Mouse (Mus musculus) embryonic facial prominence, embryonic 14.5 days (tissue): ENCODE data around the gene Grik5. TPM values are rescaled to one million over a fixed set of nuclear protein-coding genes. Genes with fewer than 3 reads are reported as not detected.

ENCODE experiments used
- ATAC-seq: fragments of 200-750 bp; cut with Nextera tagmentation; 2 replicates; pipeline ENCODE4 v1.8.0; 2017; ENCODE audit warnings: low read depth, moderate number of reproducible peaks, moderate TSS enrichment
- DNase-seq: peaks from one replicate; pipeline ENCODE4 v3.0.0-alpha.2; 2015; ENCODE audit warnings: low spot score
- H3K27ac ChIP-seq: fragments of 300-500 bp; sonication (generic); replicated peaks from 2 replicates; pipeline ENCODE4 v1.5.1; 2014; ENCODE audit warnings: low read depth, mild to moderate bottlenecking, low read length, moderate library complexity
- H3K27me3 ChIP-seq: fragments of 300-500 bp; sonication (generic); replicated peaks from 2 replicates; pipeline ENCODE4 v1.6.1; 2014; ENCODE audit warnings: low read length; ENCODE audit not compliant: control insufficient read depth, insufficient read depth
- H3K36me3 ChIP-seq: fragments of 300-500 bp; sonication (generic); 2 replicates; pipeline ENCODE4 v1.6.1; 2014; ENCODE audit warnings: low read length, mixed read lengths; ENCODE audit not compliant: control insufficient read depth, insufficient read depth
- H3K4me1 ChIP-seq: fragments of 300-500 bp; sonication (generic); 2 replicates; pipeline ENCODE4 v1.6.1; 2014; ENCODE audit warnings: antibody characterized with exemption, low read length; ENCODE audit not compliant: control insufficient read depth, insufficient read depth
- H3K4me2 ChIP-seq: fragments of 300-500 bp; sonication (generic); 2 replicates; pipeline ENCODE4 v1.6.1; 2014; ENCODE audit warnings: low read depth, mild to moderate bottlenecking, low read length, moderate library complexity, mixed read lengths
- H3K4me3 ChIP-seq: fragments of 300-500 bp; sonication (generic); 2 replicates; pipeline ENCODE4 v1.5.1; 2014; ENCODE audit warnings: low read depth, mild to moderate bottlenecking, low read length
- H3K9ac ChIP-seq: fragments of 300-500 bp; sonication (generic); 2 replicates; pipeline ENCODE4 v1.6.1; 2014; ENCODE audit warnings: low read depth, mild to moderate bottlenecking, low read length, moderate library complexity, mixed read lengths
- H3K9me3 ChIP-seq: fragments of 300-500 bp; sonication (generic); 2 replicates; pipeline ENCODE4 v1.6.1; 2016; ENCODE audit warnings: low read length; ENCODE audit not compliant: control insufficient read depth
- WGBS: fragments of 180-500 bp; shearing (Covaris S2); extraction: QIAGEN DNeasy Blood & Tissue Kit; methylation state at CpG from one replicate; pipeline ENCODE4 v1.1.7; 2014; 5-methylcytosine and 5-hydroxymethylcytosine counted together
- polyA plus RNA-seq: library from polyadenylated mRNA; unstranded; fragments of >200 nt; fragmentation: Nextera tagmentation; extraction: Ambion mirVana; gene quantifications from 2 replicates; pipeline ENCODE4 v1.2.1, GENCODE M21; 2014

Gene Grik5
- polyA plus RNA-seq, 1 experiment from 2014 or later: 7.0 TPM

GRCm38 (mm10) chr7:25106790-25107502, 34.8 kb upstream of the Grik5 start:
- ATAC-seq: no peak
- H3K9me3 ChIP-seq: no peaks in the 10 kb centered on the region
- no peak overlapping the region for H3K9ac ChIP-seq
- no peak for DNase-seq
- no peaks in the 10 kb centered on the region for H3K4me1 ChIP-seq
- 48% methylated on average over 14 of the region's 17 CpGs for WGBS
- H3K4me3 ChIP-seq: no peak overlapping the region
- H3K36me3 ChIP-seq: no peaks in the 10 kb centered on the region
- no peak overlapping the region for H3K4me2 ChIP-seq
- no peak overlapping the region for H3K27ac ChIP-seq
- H3K27me3 ChIP-seq: no peaks in the 10 kb centered on the region

GRCm38 (mm10) chr7:25105411-25106160, 33.4 kb upstream of the Grik5 start:
- Histone ChIP-seq H3K4me3 (no peak overlapping the region), H3K9ac (no peak overlapping the region), H3K27me3 (no peaks in the 10 kb centered on the region), H3K36me3 (no peaks in the 10 kb centered on the region), H3K9me3 (no peaks in the 10 kb centered on the region), H3K4me1 (no peaks in the 10 kb centered on the region), H3K4me2 (no peak overlapping the region), H3K27ac (no peak overlapping the region)
- DNase-seq: peak; percentile 66
- ATAC-seq: peak; percentile 53
- WGBS: 24% methylated on average over 17 of the region's 17 CpGs

GRCm38 (mm10) chr7:25099581-25099980, 27.4 kb upstream of the Grik5 start:
- H3K27me3 ChIP-seq: no peaks in the 10 kb centered on the region
- H3K4me3 ChIP-seq: no peak overlapping the region
- 41% methylated on average over 4 of the region's 4 CpGs for WGBS
- H3K9me3 ChIP-seq: no peaks in the 10 kb centered on the region
- H3K9ac ChIP-seq: no peak overlapping the region
- no peaks in the 10 kb centered on the region for H3K36me3 ChIP-seq
- H3K27ac ChIP-seq: no peak overlapping the region
- DNase-seq (no peak), ATAC-seq (no peak)
- no peak overlapping the region for H3K4me2 ChIP-seq
- no peaks in the 10 kb centered on the region for H3K4me1 ChIP-seq

- H3K4me3 ChIP-seq: no peak overlapping the region
- DNase-seq: no peak
- no peak overlapping the region for H3K27ac ChIP-seq
- H3K36me3 ChIP-seq: no peaks in the 10 kb centered on the region
- H3K9ac ChIP-seq: no peak overlapping the region
- H3K4me2 ChIP-seq: no peak overlapping the region
- no peaks in the 10 kb centered on the region for H3K4me1 ChIP-seq
- no peak for ATAC-seq
- 54% methylated on average over 3 of the region's 3 CpGs for WGBS
- no peaks in the 10 kb centered on the region for H3K9me3 ChIP-seq
- no peaks in the 10 kb centered on the region for H3K27me3 ChIP-seq
Measured at GRCm38 (mm10) chr7:25098169-25098568, 26.0 kb upstream of the Grik5 start.

- 23% methylated on average over 10 of the region's 10 CpGs for WGBS
Measured at GRCm38 (mm10) chr7:25089875-25090274, 17.7 kb upstream of the Grik5 start.

GRCm38 (mm10) chr7:25088968-25089367, 16.8 kb upstream of the Grik5 start:
- Histone ChIP-seq H3K27me3 (no peaks in the 10 kb centered on the region), H3K4me3 (no peak overlapping the region), H3K4me2 (peak overlapping the region; percentile 5; the same call in 1 of the 2 replicates), H3K9me3 (no peaks in the 10 kb centered on the region), H3K36me3 (peaks cover 18% of the 10 kb centered on the region), H3K9ac (no peak overlapping the region; the same call in 1 of the 2 replicates), H3K4me1 (peaks cover 11% of the 10 kb centered on the region), H3K27ac (no peak overlapping the region)
- no peak for DNase-seq
- WGBS: 7% methylated on average over 7 of the region's 11 CpGs
- no peak for ATAC-seq

More at GRCm38 (mm10) chr7:25089875-25090274, 17.7 kb upstream of the Grik5 start:
- Histone ChIP-seq H3K9me3 (no peaks in the 10 kb centered on the region), H3K4me1 (peaks cover 11% of the 10 kb centered on the region), H3K4me2 (no peak overlapping the region), H3K27me3 (no peaks in the 10 kb centered on the region), H3K4me3 (no peak overlapping the region), H3K27ac (no peak overlapping the region), H3K9ac (no peak overlapping the region), H3K36me3 (peaks cover 9% of the 10 kb centered on the region)
- no peak for ATAC-seq
- no peak for DNase-seq

- Histone ChIP-seq H3K27me3 (no peaks in the 10 kb centered on the region), H3K9me3 (no peaks in the 10 kb centered on the region), H3K9ac (no peak overlapping the region), H3K4me3 (no peak overlapping the region), H3K27ac (no peak overlapping the region), H3K36me3 (peaks cover 22% of the 10 kb centered on the region), H3K4me2 (peak overlapping the region; percentile 5; the same call in 1 of the 2 replicates), H3K4me1 (peaks cover 11% of the 10 kb centered on the region)
- 16% methylated on average over 10 of the region's 10 CpGs for WGBS
- DNase-seq (no peak), ATAC-seq (0 out of 2 replicates have a peak, but pooled peaks have one; percentile 35)
Measured at GRCm38 (mm10) chr7:25088531-25088930, 16.4 kb upstream of the Grik5 start.

- DNase-seq (no peak), ATAC-seq (no peak)
- Histone ChIP-seq H3K27ac (no peak overlapping the region), H3K4me2 (no peak overlapping the region), H3K9me3 (no peaks in the 10 kb centered on the region), H3K36me3 (peaks cover 28% of the 10 kb centered on the region), H3K4me1 (peaks cover 11% of the 10 kb centered on the region), H3K27me3 (no peaks in the 10 kb centered on the region), H3K9ac (no peak overlapping the region), H3K4me3 (no peak overlapping the region)
- WGBS: 45% methylated on average over 5 of the region's 5 CpGs
Measured at GRCm38 (mm10) chr7:25087972-25088371, 15.8 kb upstream of the Grik5 start.
